Mouse (Mus musculus) stomach, embryonic 15.5 days (tissue): ENCODE data around the gene Sel1l. TPM values are rescaled to one million over a fixed set of nuclear protein-coding genes. Genes with fewer than 3 reads are reported as not detected.
A peak's percentile ranks its signal among the peaks of the same experiment; 100 is the strongest.
"Not testable (repeated sequence)": the region's sequence is repeated elsewhere in the genome, so short reads cannot be mapped to it uniquely, and the experiment has no call there.

ENCODE experiments used
- ATAC-seq: fragments of 200-750 bp; cut with Nextera tagmentation; 2 replicates; pipeline ENCODE4 v1.8.0; 2017; ENCODE audit warnings: low read depth, moderate number of reproducible peaks, moderate TSS enrichment; ENCODE audit not compliant: insufficient read depth, low FRiP score
- H3K27ac ChIP-seq: fragments of 300-500 bp; sonication (generic); 2 replicates; pipeline ENCODE4 v1.5.1; 2015; ENCODE audit warnings: mild to moderate bottlenecking, inconsistent platforms
- H3K27me3 ChIP-seq: fragments of 300-500 bp; sonication (generic); replicated peaks from 2 replicates; pipeline ENCODE4 v1.6.1; 2015; ENCODE audit warnings: inconsistent platforms
- H3K36me3 ChIP-seq: fragments of 300-500 bp; sonication (generic); 2 replicates; pipeline ENCODE4 v1.6.1; 2015; ENCODE audit warnings: inconsistent platforms
- H3K4me1 ChIP-seq: fragments of 300-500 bp; sonication (generic); 2 replicates; pipeline ENCODE4 v1.6.1; 2015; ENCODE audit warnings: inconsistent platforms
- H3K4me2 ChIP-seq: fragments of 300-500 bp; sonication (generic); 2 replicates; pipeline ENCODE4 v1.6.1; 2015; ENCODE audit warnings: mild to moderate bottlenecking, inconsistent platforms
- H3K4me3 ChIP-seq: fragments of 300-500 bp; sonication (generic); replicated peaks from 2 replicates; pipeline ENCODE4 v1.5.1; 2015; ENCODE audit warnings: inconsistent platforms
- H3K9ac ChIP-seq: fragments of 300-500 bp; sonication (generic); 2 replicates; pipeline ENCODE4 v1.6.1; 2015; ENCODE audit warnings: inconsistent platforms
- H3K9me3 ChIP-seq: fragments of 300-500 bp; sonication (generic); 2 replicates; pipeline ENCODE4 v1.6.1; 2016; ENCODE audit warnings: inconsistent platforms
- WGBS: fragments of 180-500 bp; shearing (Covaris S2); methylation state at CpG from one replicate; pipeline ENCODE4 v1.1.7; 2015; 5-methylcytosine and 5-hydroxymethylcytosine counted together
- polyA plus RNA-seq: library from polyadenylated mRNA; unstranded; fragments of >200 nt; fragmentation: Nextera tagmentation; extraction: Ambion mirVana; gene quantifications from 2 replicates; pipeline ENCODE4 v1.2.1, GENCODE M21; 2015

Sel1l gene
- polyA plus RNA-seq, 1 experiment from 2014 or later, result 133 TPM

DNA sequence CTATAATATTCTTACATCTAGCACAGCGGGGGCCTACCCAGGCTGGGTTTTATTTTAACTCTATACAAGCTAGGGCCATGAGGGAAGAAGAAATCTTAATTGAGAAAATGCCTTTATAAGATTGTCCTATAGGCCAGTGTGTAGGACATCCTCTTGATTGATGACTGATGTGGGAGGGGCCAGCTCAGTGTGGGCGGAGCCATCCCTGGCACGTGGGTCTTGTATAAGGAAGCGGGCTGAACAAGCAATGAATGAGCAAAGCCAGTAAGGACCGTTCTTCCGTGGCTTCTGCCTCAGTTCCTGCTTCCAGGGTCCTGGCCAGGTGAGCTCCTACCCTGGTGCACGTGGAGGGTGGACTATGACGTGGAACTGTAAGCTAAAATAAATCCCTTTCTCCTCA, 55.7 kb downstream of the Sel1l start:
- Histone ChIP-seq H3K27me3 (no peaks in the 10 kb centered on the region), H3K9me3 (no peaks in the 10 kb centered on the region), H3K36me3 (no peaks in the 10 kb centered on the region), H3K4me3 (no peak overlapping the region), H3K27ac (no peak overlapping the region), H3K4me2 (no peak overlapping the region), H3K4me1 (no peaks in the 10 kb centered on the region), H3K9ac (no peak overlapping the region)
- WGBS, result 78% methylated on average over 8 of the region's 8 CpGs
- ATAC-seq, result no peak

DNA sequence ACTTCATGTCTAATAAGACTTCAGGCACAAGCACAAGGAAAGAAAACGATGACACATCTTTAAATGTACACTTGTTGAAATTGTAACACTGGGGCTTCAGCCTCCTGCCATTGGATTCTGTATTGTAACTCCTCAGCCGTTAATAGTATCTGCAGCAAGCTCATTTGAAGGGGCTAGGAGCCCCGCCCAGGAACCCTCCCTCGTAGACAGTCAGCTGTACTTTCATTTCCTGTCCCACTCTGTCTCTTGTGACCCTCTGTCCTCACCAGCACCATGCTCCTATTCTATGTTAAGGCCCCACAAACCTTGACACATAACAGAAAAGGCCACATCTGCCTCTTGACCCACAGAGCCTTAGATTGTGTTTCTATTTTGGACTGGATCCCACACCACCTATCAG, 57.1 kb downstream of the Sel1l start:
- 71% methylated on average over 4 of the region's 4 CpGs for WGBS

GRCm38 (mm10) chr12:91789801-91790200, 59.2 kb downstream of the Sel1l start:
- H3K27me3 ChIP-seq, result no peaks in the 10 kb centered on the region
- no peak overlapping the region for H3K4me2 ChIP-seq
- H3K4me3 ChIP-seq, result no peak overlapping the region
- WGBS, result 60% methylated on average over 6 of the region's 6 CpGs
- ATAC-seq, result no peak
- H3K4me1 ChIP-seq, result 0 out of 2 replicates have a peak, but pooled peaks cover 6% of the 10 kb centered on the region
- H3K9ac ChIP-seq, result no peak overlapping the region
- H3K27ac ChIP-seq, result no peak overlapping the region
- no peaks in the 10 kb centered on the region for H3K9me3 ChIP-seq
- H3K36me3 ChIP-seq, result no peaks in the 10 kb centered on the region

More for the DNA sequence above, 57.1 kb downstream of the Sel1l start:
- H3K4me1 ChIP-seq, result no peaks in the 10 kb centered on the region
- no peak overlapping the region for H3K4me3 ChIP-seq
- no peak for ATAC-seq
- H3K36me3 ChIP-seq, result no peaks in the 10 kb centered on the region
- no peak overlapping the region for H3K4me2 ChIP-seq
- no peak overlapping the region for H3K27ac ChIP-seq
- no peaks in the 10 kb centered on the region for H3K9me3 ChIP-seq
- no peak overlapping the region for H3K9ac ChIP-seq
- no peaks in the 10 kb centered on the region for H3K27me3 ChIP-seq

GRCm38 (mm10) chr12:91788446-91788845, 60.5 kb downstream of the Sel1l start:
- not testable (repeated sequence) for H3K4me1 ChIP-seq, ATAC-seq, H3K4me3 ChIP-seq, H3K36me3 ChIP-seq, H3K9ac ChIP-seq, H3K9me3 ChIP-seq, H3K4me2 ChIP-seq, H3K27ac ChIP-seq, H3K27me3 ChIP-seq
- 67% methylated on average over 3 of the region's 3 CpGs for WGBS

- ATAC-seq, result no peak
- no peak within 1 kb of the TSS for H3K27ac ChIP-seq
- H3K36me3 ChIP-seq, result no peaks in the 10 kb centered on the region
- WGBS, result 60% methylated on average over 9 of the region's 9 CpGs
- no peak within 1 kb of the TSS for H3K4me3 ChIP-seq
- H3K9me3 ChIP-seq, result no peaks in the 10 kb centered on the region
- no peak within 1 kb of the TSS for H3K9ac ChIP-seq
- no peak within 1 kb of the TSS for H3K4me2 ChIP-seq
- 0 out of 2 replicates have a peak, but pooled peaks cover 6% of the 10 kb centered on the region for H3K4me1 ChIP-seq
- no peaks in the 10 kb centered on the region for H3K27me3 ChIP-seq
Observed at GRCm38 (mm10) chr12:91787959-91788437, 61.0 kb downstream of the Sel1l start, which contains the start of gene Ston2. Gene Ston2, minus strand, starts transcription at chr12:91788387.

GRCm38 (mm10) chr12:91786355-91786754, 62.6 kb downstream of the Sel1l start:
- Histone ChIP-seq H3K9me3 (no peaks in the 10 kb centered on the region), H3K4me3 (no peak overlapping the region), H3K27me3 (no peaks in the 10 kb centered on the region), H3K4me1 (0 out of 2 replicates have a peak, but pooled peaks cover 6% of the 10 kb centered on the region), H3K4me2 (no peak overlapping the region), H3K36me3 (no peaks in the 10 kb centered on the region), H3K27ac (peak overlapping the region; percentile 26; the same call in 1 of the 2 replicates), H3K9ac (no peak overlapping the region)
- ATAC-seq, result 0 out of 2 replicates have a peak, but pooled peaks have one; percentile 50
- WGBS, result 34% methylated on average over 10 of the region's 10 CpGs

DNA sequence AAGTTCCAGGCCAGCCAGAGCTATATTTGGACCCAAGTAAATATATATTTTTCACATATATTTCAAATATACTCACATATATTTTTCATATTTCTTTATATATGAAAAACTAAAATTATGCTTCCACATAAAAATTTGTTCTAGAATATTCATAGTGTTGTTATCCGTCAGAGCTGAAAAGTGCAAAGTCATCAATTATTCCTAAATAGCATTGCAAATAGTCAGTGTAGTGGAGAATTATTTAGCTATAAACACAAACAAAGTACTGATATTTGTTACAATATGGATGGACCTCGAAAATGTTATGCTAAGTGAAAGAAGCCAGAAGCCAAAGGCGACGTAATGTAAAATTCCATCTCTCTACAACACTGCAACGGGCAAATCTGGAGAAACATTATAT, 67.5 kb downstream of the Sel1l start:
- Histone ChIP-seq H3K36me3 (no peaks in the 10 kb centered on the region), H3K27me3 (no peaks in the 10 kb centered on the region), H3K4me2 (no peak overlapping the region), H3K9me3 (no peaks in the 10 kb centered on the region), H3K27ac (no peak overlapping the region), H3K9ac (no peak overlapping the region), H3K4me3 (no peak overlapping the region), H3K4me1 (0 out of 2 replicates have a peak, but pooled peaks cover 12% of the 10 kb centered on the region)
- no peak for ATAC-seq
- 83% methylated on average over 5 of the region's 5 CpGs for WGBS

GRCm38 (mm10) chr12:91780531-91780930, 68.4 kb downstream of the Sel1l start:
- no peak overlapping the region for H3K4me2 ChIP-seq
- ATAC-seq, result no peak

DNA sequence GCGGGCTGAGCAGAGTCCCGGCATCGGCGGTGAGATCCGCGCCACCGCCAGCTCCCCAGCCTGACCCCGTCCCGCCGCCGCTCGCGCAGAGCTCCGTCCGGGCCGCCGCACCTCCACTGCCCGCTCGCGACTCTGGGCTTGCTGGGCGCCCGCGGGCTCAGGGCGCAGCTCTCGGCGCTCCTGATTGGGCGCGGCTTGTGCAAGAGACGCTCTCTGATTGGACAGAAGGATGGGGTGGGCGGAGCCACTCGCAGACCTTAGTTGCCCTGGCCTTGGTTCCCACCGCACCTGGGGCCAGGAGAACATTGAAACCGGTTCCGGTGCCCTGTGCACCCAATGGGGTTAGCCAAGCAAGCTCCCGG, 70.0 kb downstream of the Sel1l start:
- WGBS, result under 1% methylated on average over 35 of the region's 35 CpGs
- H3K4me2 ChIP-seq, result peak overlapping the region; percentile 87
- H3K27ac ChIP-seq, result peak overlapping the region; percentile 52; the same call in 1 of the 2 replicates

More at GRCm38 (mm10) chr12:91780531-91780930, 68.4 kb downstream of the Sel1l start:
- no peaks in the 10 kb centered on the region for H3K27me3 ChIP-seq
- H3K9ac ChIP-seq, result no peak overlapping the region
- H3K4me3 ChIP-seq, result no peak overlapping the region
- 0 out of 2 replicates have a peak, but pooled peaks cover 10% of the 10 kb centered on the region for H3K4me1 ChIP-seq
- WGBS, result 86% methylated on average over 3 of the region's 3 CpGs
- no peaks in the 10 kb centered on the region for H3K36me3 ChIP-seq
- H3K9me3 ChIP-seq, result no peaks in the 10 kb centered on the region
- no peak overlapping the region for H3K27ac ChIP-seq

DNA sequence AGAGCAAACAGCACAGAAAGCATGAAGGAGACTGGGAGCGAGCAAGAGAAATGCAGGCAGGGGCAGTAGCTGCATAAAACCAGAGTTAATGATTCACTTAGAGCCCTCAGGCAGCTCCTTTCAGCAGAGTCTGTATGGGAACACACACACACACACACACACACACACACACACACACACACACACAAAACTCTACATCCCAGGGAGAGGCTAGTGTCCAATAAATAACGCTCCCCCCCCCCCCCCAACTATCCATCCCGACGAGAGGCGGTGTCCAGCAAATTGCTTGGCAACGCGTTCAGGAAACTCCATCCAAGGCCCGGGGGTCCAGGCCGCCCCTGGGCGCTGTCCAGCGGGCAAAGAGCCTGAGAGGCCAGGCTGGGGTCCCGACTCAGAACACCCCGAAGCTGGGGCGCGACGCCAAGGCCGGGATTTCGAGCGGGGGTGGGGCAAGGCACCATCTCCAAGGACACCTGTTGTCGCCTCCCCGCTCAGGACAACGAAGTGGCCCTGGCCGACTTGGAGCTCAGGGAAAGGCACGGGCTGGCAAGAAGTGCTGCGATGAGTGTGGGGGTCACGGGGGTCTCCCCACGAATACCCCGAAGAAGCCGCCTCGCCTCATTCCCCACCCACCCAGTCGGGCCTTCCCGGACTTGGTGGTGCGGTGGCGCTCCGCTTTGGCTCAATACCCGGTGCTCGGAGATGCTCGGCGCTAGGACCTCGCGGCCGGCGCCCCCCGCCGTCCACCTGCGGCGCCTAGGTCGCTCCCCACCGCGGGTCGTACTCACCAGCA, 70.5 kb downstream of the Sel1l start:
- ATAC-seq, result peak; percentile 79
- Histone ChIP-seq H3K4me3 (peak overlapping the region; percentile 63), H3K27me3 (no peaks in the 10 kb centered on the region), H3K9me3 (no peaks in the 10 kb centered on the region), H3K36me3 (no peaks in the 10 kb centered on the region), H3K9ac (peak overlapping the region; percentile 31), H3K27ac (peak overlapping the region; percentile 52; the same call in 1 of the 2 replicates), H3K4me1 (peaks cover 18% of the 10 kb centered on the region), H3K4me2 (peak overlapping the region; percentile 87)
- WGBS, result under 1% methylated on average over 50 of the region's 51 CpGs

More for the DNA sequence above, 70.0 kb downstream of the Sel1l start:
- peak overlapping the region; percentile 63 for H3K4me3 ChIP-seq
- H3K27me3 ChIP-seq, result no peaks in the 10 kb centered on the region
- H3K4me1 ChIP-seq, result peaks cover 18% of the 10 kb centered on the region
- H3K9me3 ChIP-seq, result no peaks in the 10 kb centered on the region
- peak overlapping the region; percentile 31 for H3K9ac ChIP-seq
- H3K36me3 ChIP-seq, result no peaks in the 10 kb centered on the region
- peak; percentile 90 for ATAC-seq

DNA sequence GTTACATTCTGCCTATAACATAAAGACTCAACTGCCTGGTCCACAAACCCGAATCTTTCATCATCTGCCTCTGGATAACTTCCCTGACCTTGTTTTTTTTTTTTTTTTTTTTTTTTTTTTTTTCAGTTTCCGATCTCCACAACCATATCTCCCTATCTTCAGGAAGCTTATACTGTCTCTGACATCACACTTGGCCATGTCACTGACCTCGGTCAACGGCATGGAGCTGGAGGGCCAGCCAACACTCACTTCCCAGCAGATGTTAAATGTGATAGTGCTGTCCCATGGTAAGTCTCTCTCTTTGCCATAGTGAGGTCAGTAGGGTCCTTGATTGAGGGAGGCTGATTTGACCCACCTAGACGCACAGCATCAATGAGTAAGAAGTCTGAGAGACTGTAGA, 72.6 kb downstream of the Sel1l start:
- Histone ChIP-seq H3K36me3 (no peaks in the 10 kb centered on the region), H3K9ac (no peak overlapping the region), H3K27ac (no peak overlapping the region), H3K4me2 (no peak overlapping the region), H3K27me3 (no peaks in the 10 kb centered on the region), H3K4me1 (peaks cover 18% of the 10 kb centered on the region), H3K9me3 (no peaks in the 10 kb centered on the region), H3K4me3 (no peak overlapping the region)
- ATAC-seq, result no peak
- 75% methylated on average over 5 of the region's 5 CpGs for WGBS

DNA sequence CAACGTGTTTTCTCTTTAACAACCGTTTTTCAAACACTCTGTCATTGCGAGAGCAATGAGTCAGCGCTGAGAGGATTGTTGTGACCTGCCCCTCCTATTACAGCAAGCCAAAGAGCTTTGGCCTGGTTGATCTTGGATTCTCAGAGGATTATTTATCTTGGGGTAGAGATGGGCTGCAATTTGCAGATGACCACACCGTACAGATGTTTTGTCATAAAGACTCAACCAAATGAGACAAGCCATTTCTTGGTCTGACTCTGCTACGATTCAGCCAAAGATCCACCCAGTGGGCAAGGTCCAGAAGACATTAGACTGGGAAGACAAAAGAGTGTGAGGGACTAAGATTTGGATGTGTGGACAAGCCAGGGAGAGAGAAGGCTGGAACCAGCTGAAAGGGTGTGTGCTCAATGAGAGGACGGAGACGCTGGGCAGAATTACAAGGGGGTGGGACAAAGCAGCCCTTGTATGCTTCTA, 74.1 kb downstream of the Sel1l start:
- Histone ChIP-seq H3K27ac (no peak overlapping the region; the same call in 1 of the 2 replicates), H3K4me1 (peaks cover 18% of the 10 kb centered on the region), H3K4me2 (no peak overlapping the region), H3K36me3 (no peaks in the 10 kb centered on the region), H3K27me3 (no peaks in the 10 kb centered on the region), H3K4me3 (no peak overlapping the region), H3K9ac (no peak overlapping the region), H3K9me3 (no peaks in the 10 kb centered on the region)
- 42% methylated on average over 8 of the region's 8 CpGs for WGBS
- ATAC-seq, result no peak
